ENCODE assay signal across 25 mouse cellular contexts in genomic region chr11:20897468-20897867, GRCm38 (mm10).
DNase-seq lines count a peak whose midpoint lies in the region; ATAC-seq and TF ChIP-seq lines count a peak whose summit lies in the region.
"Had no signal": no experiment of that assay in that cellular context is flagged by ENCODE, and none has a peak within 500 bp of the region (broad histone marks: within the 10 kb centered on the region; RNA-seq: fewer than 3 reads in every experiment).

No protein-coding gene starts in this region.

- H3K4me3 ChIP-seq in heart, embryonic 10.5 days = no peak overlapping the region
- H3K4me3 ChIP-seq in intestine, postnatal 0 days (ENCODE audit: low read depth, low read length) = no peak overlapping the region
- no peak overlapping the region for H3K4me3 ChIP-seq in intestine, embryonic 16.5 days (ENCODE audit: low read length)
- H3K4me3 ChIP-seq in lung, embryonic 16.5 days (ENCODE audit: low read length) = no peak overlapping the region
- H3K4me3 ChIP-seq: gastrocnemius, adult 2 months; hindbrain, embryonic 13.5 days; kidney, embryonic 15.5 days; limb, embryonic 12.5 days; liver, embryonic 15.5 days; stomach, embryonic 15.5 days had no signal

- H3K27me3 ChIP-seq in heart, embryonic 10.5 days (ENCODE audit: insufficient read depth, poor library complexity, severe bottlenecking) = no peaks in the 10 kb centered on the region
- H3K27me3 ChIP-seq in intestine, postnatal 0 days (replicated peaks; ENCODE audit: control insufficient read depth, insufficient read depth, low read length) = no peaks in the 10 kb centered on the region
- H3K27me3 ChIP-seq in intestine, embryonic 16.5 days (replicated peaks; ENCODE audit: control insufficient read depth, insufficient read depth, low read length) = no peaks in the 10 kb centered on the region
- no peaks in the 10 kb centered on the region for H3K27me3 ChIP-seq in lung, embryonic 16.5 days (ENCODE audit: control insufficient read depth, insufficient read depth, low read depth, low read length)
- H3K27me3 ChIP-seq: hindbrain, embryonic 13.5 days; kidney, embryonic 15.5 days; limb, embryonic 12.5 days; stomach, embryonic 15.5 days had no signal

- no peak for DNase-seq in heart, embryonic 10.5 days (ENCODE audit: low spot score)
- DNase-seq in heart, postnatal 36 days = no peak
- DNase-seq in lung, postnatal 14 days = peak; percentile 56
- no peak for DNase-seq in c-Kit-positive CD71-positive TER-119-positive erythroid progenitor cells, embryonic 14.5 days (ENCODE audit: low spot score)
- DNase-seq in embryo, embryonic 11 days = no peak
- DNase-seq: adrenal gland, postnatal 25 days; B cell, adult 2 months; cerebellum, adult 8-10 months; cerebellum, postnatal 25 days; kidney, adult 11 months; kidney, postnatal 25 days; midbrain, embryonic 14.5 days; retina, postnatal 1 day; right cerebral cortex, postnatal 14 days; thymus, postnatal 14 days had no signal

- H3K4me2 ChIP-seq in intestine, postnatal 0 days (replicated peaks; ENCODE audit: low read depth) = 0 out of 2 replicates have a peak overlapping the region, but pooled peaks have one; percentile 9
- no peak overlapping the region for H3K4me2 ChIP-seq in intestine, embryonic 16.5 days (ENCODE audit: low read depth, low read length)
- H3K4me2 ChIP-seq in lung, embryonic 16.5 days (ENCODE audit: low read depth, low read length) = no peak overlapping the region
- H3K4me2 ChIP-seq: hindbrain, embryonic 13.5 days; kidney, embryonic 15.5 days; limb, embryonic 12.5 days; liver, embryonic 15.5 days; stomach, embryonic 15.5 days had no signal

- TF ChIP-seq CTCF in intestine, postnatal 0 days (IDR thresholded peaks at IDR 0.05; ENCODE audit: low read depth) = no peak

- 80% methylated on average over 7 of the region's 7 CpGs for WGBS in heart, embryonic 10.5 days
- WGBS in intestine, postnatal 0 days = 77% methylated on average over 7 of the region's 7 CpGs
- 82% methylated on average over 7 of the region's 7 CpGs for WGBS in intestine, embryonic 16.5 days
- 61% methylated on average over 7 of the region's 7 CpGs for WGBS in lung, embryonic 16.5 days

- H3K4me1 ChIP-seq in heart, embryonic 10.5 days = peaks cover 31% of the 10 kb centered on the region
- H3K4me1 ChIP-seq in intestine, postnatal 0 days (replicated peaks; ENCODE audit: control insufficient read depth, insufficient read depth, low read length) = peaks cover 18% of the 10 kb centered on the region
- H3K4me1 ChIP-seq in intestine, embryonic 16.5 days (ENCODE audit: control insufficient read depth, insufficient read depth, low read length) = peaks cover 19% of the 10 kb centered on the region; the same call in 1 of the 2 replicates
- peaks cover 24% of the 10 kb centered on the region for H3K4me1 ChIP-seq in lung, embryonic 16.5 days (replicated peaks; ENCODE audit: control insufficient read depth, insufficient read depth, low read length)
- H3K4me1 ChIP-seq: limb, embryonic 12.5 days had no signal

- no peaks in the 10 kb centered on the region for H3K9me3 ChIP-seq in heart, embryonic 10.5 days
- no peaks in the 10 kb centered on the region for H3K9me3 ChIP-seq in intestine, postnatal 0 days (ENCODE audit: control insufficient read depth)
- H3K9me3 ChIP-seq in intestine, embryonic 16.5 days (ENCODE audit: control insufficient read depth, low read length) = no peaks in the 10 kb centered on the region
- no peaks in the 10 kb centered on the region for H3K9me3 ChIP-seq in lung, embryonic 16.5 days (ENCODE audit: control insufficient read depth, low read length)
- H3K9me3 ChIP-seq: hindbrain, embryonic 13.5 days; kidney, embryonic 15.5 days; limb, embryonic 12.5 days; liver, embryonic 15.5 days; stomach, embryonic 15.5 days had no signal

- peak overlapping the region; percentile 39; the same call in 1 of the 2 replicates for H3K27ac ChIP-seq in heart, embryonic 10.5 days
- no peak overlapping the region for H3K27ac ChIP-seq in intestine, postnatal 0 days (ENCODE audit: low read depth, low read length)
- H3K27ac ChIP-seq in intestine, embryonic 16.5 days (ENCODE audit: low read length) = no peak overlapping the region
- no peak overlapping the region for H3K27ac ChIP-seq in lung, embryonic 16.5 days (ENCODE audit: low read length)
- H3K27ac ChIP-seq: hindbrain, embryonic 13.5 days; kidney, embryonic 15.5 days; limb, embryonic 12.5 days; liver, embryonic 15.5 days; stomach, embryonic 15.5 days had no signal

- no peaks in the 10 kb centered on the region for H3K36me3 ChIP-seq in heart, embryonic 10.5 days
- H3K36me3 ChIP-seq in intestine, postnatal 0 days (ENCODE audit: control insufficient read depth, insufficient read depth) = no peaks in the 10 kb centered on the region
- H3K36me3 ChIP-seq in intestine, embryonic 16.5 days (ENCODE audit: control insufficient read depth, insufficient read depth, low read length) = no peaks in the 10 kb centered on the region
- H3K36me3 ChIP-seq in lung, embryonic 16.5 days (ENCODE audit: control insufficient read depth, insufficient read depth, low read length) = no peaks in the 10 kb centered on the region
- H3K36me3 ChIP-seq: hindbrain, embryonic 13.5 days; kidney, embryonic 15.5 days; limb, embryonic 12.5 days; liver, embryonic 15.5 days; stomach, embryonic 15.5 days had no signal

- ATAC-seq in intestine, postnatal 0 days = no peak
- ATAC-seq in intestine, embryonic 16.5 days = no peak
- peak; percentile 57; the same call in 1 of the 2 replicates for ATAC-seq in lung, embryonic 16.5 days (ENCODE audit: low read depth)
- ATAC-seq: forebrain, embryonic 16.5 days had no signal

- intact Hi-C loops in heart, postnatal 36 days (cut with DNase I) = no loop called here

- no peak overlapping the region for H3K9ac ChIP-seq in intestine, postnatal 0 days (ENCODE audit: low read depth, low read length)
- no peak overlapping the region for H3K9ac ChIP-seq in intestine, embryonic 16.5 days (ENCODE audit: low read depth, low read length)
- H3K9ac ChIP-seq in lung, embryonic 16.5 days (ENCODE audit: low read length) = no peak overlapping the region
- H3K9ac ChIP-seq: hindbrain, embryonic 13.5 days; kidney, embryonic 15.5 days; limb, embryonic 12.5 days; liver, embryonic 15.5 days; stomach, embryonic 15.5 days had no signal
